Mouse (Mus musculus): ENCODE measurements around the gene Samt2.
"Not testable (repeated sequence)": the region's sequence is repeated elsewhere in the genome, so short reads cannot be mapped to it uniquely, and the experiment has no call there.

Samt2 gene

GRCm38 (mm10) chrX:154579260-154579659, at the start of gene Samt2:
Samt2 (minus strand) TSS chrX:154579360.
- not testable (repeated sequence) for DNase-seq (ENCODE audit: low read depth, low spot score)

Data from CD4-positive, CD25-positive, alpha-beta regulatory T cell, adult 2 months (primary cell).